Mouse (Mus musculus) olfactory bulb, adult 2 months (tissue): ENCODE results near the gene Med16.
A peak's percentile ranks its signal among the peaks of the same experiment; 100 is the strongest.

Experiments
- CTCF ChIP-seq: fragments of 200-500 bp; IDR thresholded peaks from 2 replicates; pipeline ENCODE4 v1.5.1; 2012; ENCODE audit warnings: low read depth, mild to moderate bottlenecking, low read length, moderate library complexity; ENCODE audit not compliant: insufficient read depth
- POLR2A ChIP-seq: fragments of 200-500 bp; IDR thresholded peaks from 2 replicates; pipeline ENCODE4 v1.6.1; 2012; ENCODE audit warnings: mild to moderate bottlenecking, low read depth, low read length, moderate library complexity; ENCODE audit not compliant: insufficient read depth

DNA sequence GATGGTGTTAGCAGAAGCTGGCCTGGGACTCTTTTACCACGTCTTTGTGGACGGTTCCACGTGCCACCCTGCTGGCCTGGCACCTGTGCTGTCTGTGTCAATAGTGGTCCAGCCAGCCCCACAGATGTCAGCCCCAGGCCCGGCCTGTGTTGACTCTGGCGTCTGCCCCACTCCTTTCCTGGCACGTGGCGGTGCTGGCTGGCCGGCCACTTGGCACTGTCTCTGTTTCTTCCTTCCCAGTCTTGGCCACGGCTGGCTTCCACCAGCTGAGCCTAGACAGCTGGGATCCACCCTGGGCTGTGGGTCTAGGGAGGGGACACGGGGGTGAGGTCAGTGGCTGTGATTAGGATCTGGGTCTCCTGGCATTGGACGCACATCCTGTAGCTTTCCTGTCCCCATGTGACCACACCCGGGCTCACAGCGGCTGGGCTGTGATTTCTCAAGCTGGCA, 25.6 kb upstream of the Med16 start:
- TF ChIP-seq CTCF (0 out of 2 replicates have a peak, but pooled peaks have one; percentile 9), POLR2A (no peak)
